11 mouse cellular contexts compared by ENCODE assay signal in genomic region chr11:108216064-108216463, GRCm38 (mm10).
DNase-seq lines count a peak whose midpoint lies in the region; ATAC-seq lines count a peak whose summit lies in the region.
"Had no signal": no experiment of that assay in that cellular context is flagged by ENCODE, and none has a peak within 500 bp of the region (broad histone marks: within the 10 kb centered on the region; RNA-seq: fewer than 3 reads in every experiment).

No protein-coding gene starts in this region.

- no peak for DNase-seq in heart, postnatal 25 days (ENCODE audit: low spot score)
- DNase-seq in thymus, postnatal 14 days: peak; percentile 30
- no peak for DNase-seq in left cerebral cortex, adult 8-10 months (ENCODE audit: low spot score in 2 of 2)
- DNase-seq: kidney, adult 8-10 months had no signal

- H3K27me3 ChIP-seq in heart, embryonic 11.5 days (ENCODE audit: control insufficient read depth, insufficient read depth, low read length): no peaks in the 10 kb centered on the region
- H3K27me3 ChIP-seq in megakaryocyte, embryonic 14.5 days (replicated peaks): no peaks in the 10 kb centered on the region
- no peaks in the 10 kb centered on the region for H3K27me3 ChIP-seq in limb, embryonic 13.5 days
- H3K27me3 ChIP-seq: liver, embryonic 12.5 days had no signal

- H3K4me2 ChIP-seq in heart, embryonic 11.5 days: no peak overlapping the region
- no peak overlapping the region for H3K4me2 ChIP-seq in limb, embryonic 13.5 days (replicated peaks)
- H3K4me2 ChIP-seq: liver, embryonic 12.5 days; midbrain, embryonic 11.5 days had no signal

- WGBS in heart, embryonic 11.5 days (ENCODE audit: insufficient replicate concordance): 93% methylated on average over 7 of the region's 7 CpGs
- 79% methylated on average over 7 of the region's 7 CpGs for WGBS in limb, embryonic 13.5 days

- intact Hi-C loops in heart, postnatal 25 days (cut with DNase I): loop anchor here (5.0 kb wide), 1 partner anchor 41 kb away; no protein-coding TSS in a partner anchor

- H3K9me3 ChIP-seq in heart, embryonic 11.5 days (replicated peaks; ENCODE audit: control insufficient read depth, low read length): no peaks in the 10 kb centered on the region
- H3K9me3 ChIP-seq in megakaryocyte, embryonic 14.5 days: no peaks in the 10 kb centered on the region
- no peaks in the 10 kb centered on the region for H3K9me3 ChIP-seq in limb, embryonic 13.5 days
- H3K9me3 ChIP-seq: liver, embryonic 12.5 days had no signal

- no peaks in the 10 kb centered on the region for H3K36me3 ChIP-seq in heart, embryonic 11.5 days (ENCODE audit: control insufficient read depth, insufficient read depth, low read length)
- peaks cover 94% of the 10 kb centered on the region for H3K36me3 ChIP-seq in megakaryocyte, embryonic 14.5 days (replicated peaks; ENCODE audit: low read length)
- no peaks in the 10 kb centered on the region for H3K36me3 ChIP-seq in limb, embryonic 13.5 days
- H3K36me3 ChIP-seq: liver, embryonic 12.5 days had no signal

- no peak for ATAC-seq in heart, embryonic 11.5 days (replicated peaks; ENCODE audit: insufficient number of reproducible peaks, low FRiP score, low TSS enrichment)
- ATAC-seq in megakaryocyte, adult 5-6 weeks (ENCODE audit: poor library complexity, severe bottlenecking): no peak
- no peak for ATAC-seq in limb, embryonic 13.5 days (ENCODE audit: low FRiP score, low read depth)
- ATAC-seq in granulocyte monocyte progenitor cell, adult 5-6 weeks (replicated peaks; ENCODE audit: poor library complexity, severe bottlenecking): no peak
- ATAC-seq: liver, embryonic 12.5 days had no signal

- peaks cover 17% of the 10 kb centered on the region for H3K4me1 ChIP-seq in heart, embryonic 11.5 days (ENCODE audit: control insufficient read depth, insufficient read depth, low read length)
- peaks cover 98% of the 10 kb centered on the region for H3K4me1 ChIP-seq in megakaryocyte, embryonic 14.5 days
- H3K4me1 ChIP-seq in limb, embryonic 13.5 days: peaks cover 58% of the 10 kb centered on the region

- 0 out of 2 replicates have a peak overlapping the region, but pooled peaks have one; percentile 29 for H3K27ac ChIP-seq in heart, embryonic 11.5 days (ENCODE audit: low read depth, low read length)
- peak overlapping the region; percentile 79 for H3K27ac ChIP-seq in limb, embryonic 13.5 days
- H3K27ac ChIP-seq: liver, embryonic 12.5 days had no signal

- H3K4me3 ChIP-seq in heart, embryonic 11.5 days (ENCODE audit: low read depth, low read length): no peak overlapping the region
- H3K4me3 ChIP-seq in megakaryocyte, embryonic 14.5 days (replicated peaks): peak overlapping the region; percentile 14
- no peak overlapping the region for H3K4me3 ChIP-seq in limb, embryonic 13.5 days
- H3K4me3 ChIP-seq: liver, embryonic 12.5 days had no signal

- no peak overlapping the region for H3K9ac ChIP-seq in heart, embryonic 11.5 days (ENCODE audit: low read depth, low read length)
- no peak overlapping the region for H3K9ac ChIP-seq in limb, embryonic 13.5 days
- H3K9ac ChIP-seq: liver, embryonic 12.5 days had no signal
